Mouse (Mus musculus): ENCODE results near the gene Begain. TPM values are rescaled to one million over a fixed set of nuclear protein-coding genes. Genes with fewer than 3 reads are reported as not detected.
A peak's percentile ranks its signal among the peaks of the same experiment; 100 is the strongest.

Gene Begain
- polyA plus RNA-seq, 2 experiments: 0.88 to 1.4 TPM

DNA sequence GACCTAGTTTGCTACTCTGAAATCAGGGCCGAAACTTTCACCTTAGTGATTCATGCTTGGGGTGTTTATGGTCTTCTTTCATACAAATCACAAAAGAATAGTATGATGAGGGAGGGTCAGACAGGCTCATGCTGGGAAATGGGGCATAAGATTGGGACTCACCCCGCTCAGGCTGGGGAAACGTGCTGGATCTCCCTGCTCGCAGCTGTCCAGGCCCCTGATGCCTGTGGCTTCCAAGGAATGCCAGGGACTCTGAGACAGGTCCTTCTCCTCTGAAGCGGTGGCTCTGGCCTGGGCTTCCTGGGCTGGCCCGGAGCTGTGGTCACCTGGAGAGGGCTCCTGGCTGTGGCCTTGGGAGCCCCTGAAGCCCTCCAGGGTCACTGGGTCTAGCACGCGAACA, 9.4 kb downstream of the Begain start:
- Histone ChIP-seq H3K4me3 (ENCODE audit: insufficient read depth in 1 of 2, low read depth in 2 of 2, low read length in 2 of 2) (no peak overlapping the region), H3K36me3 (replicated peaks; ENCODE audit: control insufficient read depth, insufficient read depth, low read depth) (no peaks in the 10 kb centered on the region), H3K27me3 (ENCODE audit: control insufficient read depth, insufficient read depth, low read length) (peaks cover 19% of the 10 kb centered on the region), H3K4me2 (ENCODE audit: low read depth) (no peak overlapping the region), H3K27ac (no peak overlapping the region), H3K4me1 (replicated peaks; ENCODE audit: control insufficient read depth in 2 of 2, insufficient read depth in 2 of 2, low read length in 1 of 2) (no peaks in the 10 kb centered on the region), H3K9me3 (ENCODE audit: control insufficient read depth, low read length) (no peaks in the 10 kb centered on the region), H3K9ac (replicated peaks) (no peak overlapping the region)
- DNase-seq (ENCODE audit: low read depth in 3 of 3, low spot score in 3 of 3) (no peak), ATAC-seq (ENCODE audit: insufficient read depth) (no peak)
- no peak for TF ChIP-seq EP300 (IDR thresholded peaks at IDR 0.05; ENCODE audit: low read depth)
- TF ChIP-seq CTCF (IDR thresholded peaks at IDR 0.05; ENCODE audit: low read depth): no peak
- 72% methylated on average over 8 of the region's 8 CpGs for WGBS (ENCODE audit: insufficient replicate concordance)

- Histone ChIP-seq H3K9me3 (ENCODE audit: control insufficient read depth, low read length) (no peaks in the 10 kb centered on the region), H3K27me3 (ENCODE audit: control insufficient read depth, insufficient read depth, low read length) (peaks cover 29% of the 10 kb centered on the region), H3K27ac (no peak overlapping the region), H3K36me3 (replicated peaks; ENCODE audit: control insufficient read depth, insufficient read depth, low read depth) (no peaks in the 10 kb centered on the region), H3K4me1 (replicated peaks; ENCODE audit: control insufficient read depth in 2 of 2, insufficient read depth in 2 of 2, low read length in 1 of 2) (no peaks in the 10 kb centered on the region), H3K4me2 (ENCODE audit: low read depth) (no peak overlapping the region), H3K4me3 (ENCODE audit: insufficient read depth in 1 of 2, low read depth in 2 of 2, low read length in 2 of 2) (no peak overlapping the region), H3K9ac (replicated peaks) (no peak overlapping the region)
- WGBS (ENCODE audit: insufficient replicate concordance): 37% methylated on average over 4 of the region's 4 CpGs
- DNase-seq (ENCODE audit: low read depth in 3 of 3, low spot score in 3 of 3) (no peak), ATAC-seq (ENCODE audit: insufficient read depth) (no peak)
- no peak for TF ChIP-seq CTCF (IDR thresholded peaks at IDR 0.05; ENCODE audit: low read depth)
- TF ChIP-seq EP300 (IDR thresholded peaks at IDR 0.05; ENCODE audit: low read depth): no peak
Observed at GRCm38 (mm10) chr12:109057736-109058135, 10.3 kb downstream of the Begain start.

DNA sequence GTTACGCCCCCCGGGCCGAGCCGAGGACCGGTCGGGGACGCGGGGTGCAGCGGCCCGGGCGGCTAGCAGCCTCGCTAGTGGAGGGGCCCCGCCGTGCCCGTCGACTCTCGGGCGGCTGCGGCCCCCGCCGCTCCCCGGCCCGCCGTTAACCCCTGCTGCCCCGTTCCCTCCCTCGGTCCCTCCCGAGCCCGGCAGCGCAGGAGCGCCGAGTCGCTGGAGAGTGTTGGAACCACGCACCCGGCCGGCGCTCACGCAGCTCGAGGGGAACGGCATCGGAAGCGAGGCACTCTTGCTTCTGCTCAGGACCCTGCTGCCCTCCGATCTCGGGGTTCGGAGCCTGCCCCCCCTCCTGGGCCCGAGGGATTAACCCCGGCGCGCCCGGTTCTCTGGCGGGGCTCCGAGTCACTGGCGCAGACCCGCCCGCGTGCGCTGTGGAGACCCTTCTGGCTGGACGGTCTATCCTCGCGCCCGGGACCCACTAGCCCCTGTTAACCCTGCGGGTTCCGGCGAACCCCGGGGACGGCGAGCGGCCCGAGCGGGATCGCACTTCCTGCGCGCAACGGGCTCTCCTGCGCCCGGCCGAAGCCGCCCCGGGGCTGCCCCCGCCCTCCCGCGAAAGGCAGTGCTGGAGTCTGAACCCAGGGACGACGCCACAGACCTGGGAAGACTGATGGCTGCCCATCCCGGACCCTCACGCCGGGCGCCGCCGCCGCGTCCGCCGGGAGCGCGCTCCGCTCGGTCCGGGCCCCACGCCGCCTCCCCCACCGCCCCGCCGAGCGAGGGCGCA, 14.8 kb downstream of the Begain start:
- WGBS (ENCODE audit: insufficient replicate concordance): 2% methylated on average over 100 of the region's 105 CpGs
- DNase-seq (ENCODE audit: low read depth in 3 of 3, low spot score in 3 of 3) (no peak), ATAC-seq (ENCODE audit: insufficient read depth) (no peak)
- H3K4me2 ChIP-seq (ENCODE audit: low read depth): peak overlapping the region; percentile 46
- no peak overlapping the region for H3K9ac ChIP-seq (replicated peaks)
- H3K4me1 ChIP-seq (replicated peaks; ENCODE audit: control insufficient read depth in 2 of 2, insufficient read depth in 2 of 2, low read length in 1 of 2): no peaks in the 10 kb centered on the region
- TF ChIP-seq CTCF (IDR thresholded peaks at IDR 0.05; ENCODE audit: low read depth) (no peak), EP300 (IDR thresholded peaks at IDR 0.05; ENCODE audit: low read depth) (no peak)
- H3K4me3 ChIP-seq (ENCODE audit: insufficient read depth in 1 of 2, low read depth in 2 of 2, low read length in 2 of 2): peak overlapping the region; percentile 12 to 44; a peak in 2 of 4 replicates
- no peaks in the 10 kb centered on the region for H3K36me3 ChIP-seq (replicated peaks; ENCODE audit: control insufficient read depth, insufficient read depth, low read depth)
- peaks cover 49% of the 10 kb centered on the region for H3K27me3 ChIP-seq (ENCODE audit: control insufficient read depth, insufficient read depth, low read length)
- no peak overlapping the region for H3K27ac ChIP-seq
- no peaks in the 10 kb centered on the region for H3K9me3 ChIP-seq (ENCODE audit: control insufficient read depth, low read length)

DNA sequence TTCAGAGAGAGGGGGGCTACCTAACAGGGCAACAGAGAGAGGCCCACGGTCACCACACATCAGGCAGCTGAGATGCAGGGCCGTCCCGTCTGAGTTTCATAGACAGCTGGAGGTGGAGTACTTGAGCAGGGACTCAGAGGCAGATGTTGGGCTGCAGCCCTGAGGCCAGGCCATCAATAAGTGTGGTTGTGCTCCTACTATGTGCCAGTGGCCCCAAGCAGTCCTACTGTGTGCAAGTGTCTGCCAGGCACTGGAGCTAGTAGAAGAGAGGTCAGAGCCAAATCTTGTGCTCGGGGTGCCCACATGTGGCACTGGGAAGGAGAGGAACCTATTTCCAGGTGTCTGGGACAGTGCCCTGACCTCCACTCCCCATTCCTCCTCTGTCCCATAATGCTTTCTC, 18.1 kb downstream of the Begain start:
- peaks cover 41% of the 10 kb centered on the region for H3K27me3 ChIP-seq (ENCODE audit: control insufficient read depth, insufficient read depth, low read length)
- H3K4me1 ChIP-seq (replicated peaks; ENCODE audit: control insufficient read depth in 2 of 2, insufficient read depth in 2 of 2, low read length in 1 of 2): no peaks in the 10 kb centered on the region
- WGBS (ENCODE audit: insufficient replicate concordance): 50% methylated on average over 4 of the region's 4 CpGs

DNA sequence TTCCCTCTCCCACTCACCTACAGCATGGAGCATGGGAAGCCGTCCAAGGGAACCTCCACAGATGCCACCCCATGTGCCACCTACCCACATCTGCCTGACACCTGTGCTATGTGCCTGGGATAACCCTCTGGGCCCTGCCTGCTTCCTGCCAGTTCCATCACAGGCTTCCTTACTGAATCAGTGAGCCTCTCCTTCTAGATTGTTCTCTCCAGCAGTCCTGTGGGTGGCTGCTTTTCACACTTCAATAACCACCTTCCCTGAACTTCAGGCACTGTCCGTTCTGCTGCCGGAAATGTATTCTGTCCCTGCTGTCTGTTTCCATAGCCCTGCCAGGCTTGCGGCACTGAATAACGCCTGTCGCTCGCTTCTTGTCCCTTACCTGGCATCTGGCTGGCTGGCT, 22.4 kb downstream of the Begain start:
- Histone ChIP-seq H3K4me1 (replicated peaks; ENCODE audit: control insufficient read depth in 2 of 2, insufficient read depth in 2 of 2, low read length in 1 of 2) (no peaks in the 10 kb centered on the region), H3K9ac (replicated peaks) (no peak overlapping the region), H3K9me3 (ENCODE audit: control insufficient read depth, low read length) (no peaks in the 10 kb centered on the region), H3K27me3 (ENCODE audit: control insufficient read depth, insufficient read depth, low read length) (no peaks in the 10 kb centered on the region), H3K4me2 (ENCODE audit: low read depth) (no peak overlapping the region), H3K36me3 (replicated peaks; ENCODE audit: control insufficient read depth, insufficient read depth, low read depth) (no peaks in the 10 kb centered on the region), H3K27ac (no peak overlapping the region), H3K4me3 (ENCODE audit: insufficient read depth in 1 of 2, low read depth in 2 of 2, low read length in 2 of 2) (no peak overlapping the region)
- DNase-seq (ENCODE audit: low read depth in 3 of 3, low spot score in 3 of 3) (no peak), ATAC-seq (ENCODE audit: insufficient read depth) (no peak)
- 61% methylated on average over 7 of the region's 7 CpGs for WGBS (ENCODE audit: insufficient replicate concordance)
- TF ChIP-seq EP300 (IDR thresholded peaks at IDR 0.05; ENCODE audit: low read depth) (no peak), CTCF (IDR thresholded peaks at IDR 0.05; ENCODE audit: low read depth) (no peak)

More for the DNA sequence above, 18.1 kb downstream of the Begain start:
- no peak for TF ChIP-seq EP300 (IDR thresholded peaks at IDR 0.05; ENCODE audit: low read depth)
- no peak for TF ChIP-seq CTCF (IDR thresholded peaks at IDR 0.05; ENCODE audit: low read depth)
- H3K9me3 ChIP-seq (ENCODE audit: control insufficient read depth, low read length): no peaks in the 10 kb centered on the region
- H3K4me3 ChIP-seq (ENCODE audit: insufficient read depth in 1 of 2, low read depth in 2 of 2, low read length in 2 of 2): no peak overlapping the region
- no peak for ATAC-seq (ENCODE audit: insufficient read depth)
- DNase-seq (ENCODE audit: low read depth in 3 of 3, low spot score in 3 of 3): no peak
- H3K4me2 ChIP-seq (ENCODE audit: low read depth): no peak overlapping the region
- H3K36me3 ChIP-seq (replicated peaks; ENCODE audit: control insufficient read depth, insufficient read depth, low read depth): no peaks in the 10 kb centered on the region
- no peak overlapping the region for H3K9ac ChIP-seq (replicated peaks)
- H3K27ac ChIP-seq: no peak overlapping the region

Measured in liver, embryonic 14.5 days (tissue).